Mouse (Mus musculus) embryo, embryonic 10.5 days (tissue): ENCODE results near the gene Itgb7.
A peak's percentile ranks its signal among the peaks of the same experiment; 100 is the strongest.

Experiments
- DNase-seq: peaks from one replicate; pipeline ENCODE4 v3.0.0-alpha.2; 2015; ENCODE audit warnings: low spot score

Gene Itgb7

GRCm38 (mm10) chr15:102231748-102232147, at the start of gene Itgb7:
Gene Itgb7 (minus strand): TSS chr15:102231944.
- DNase-seq, result no peak

GRCm38 (mm10) chr15:102280623-102281022, 48.9 kb upstream of the Itgb7 start:
- DNase-seq, result no peak

GRCm38 (mm10) chr15:102279783-102280520, 48.2 kb upstream of the Itgb7 start:
- no peak for DNase-seq

- DNase-seq, result peak; percentile 94
Observed at GRCm38 (mm10) chr15:102279092-102279782, 47.5 kb upstream of the Itgb7 start, which contains the start of gene Mfsd5. Gene Mfsd5 (plus strand): TSS chr15:102279454.

GRCm38 (mm10) chr15:102278726-102279091, 47.0 kb upstream of the Itgb7 start:
- no peak for DNase-seq

GRCm38 (mm10) chr15:102273982-102274716, 42.4 kb upstream of the Itgb7 start:
- DNase-seq, result no peak

- no peak for DNase-seq
Observed at GRCm38 (mm10) chr15:102271441-102271840, 39.7 kb upstream of the Itgb7 start.

GRCm38 (mm10) chr15:102270274-102270960, 38.7 kb upstream of the Itgb7 start, which contains the start of gene Gm9918:
Gene Gm9918 (plus strand): TSS chr15:102270563.
- DNase-seq, result no peak

GRCm38 (mm10) chr15:102265548-102265947, 33.8 kb upstream of the Itgb7 start:
- DNase-seq, result no peak

GRCm38 (mm10) chr15:102263037-102263436, 31.3 kb upstream of the Itgb7 start:
- DNase-seq, result no peak

- DNase-seq, result no peak
Observed at GRCm38 (mm10) chr15:102262582-102262981, 30.8 kb upstream of the Itgb7 start.

GRCm38 (mm10) chr15:102258581-102259253, 27.0 kb upstream of the Itgb7 start:
- DNase-seq, result peak; percentile 40

- peak; percentile 73 for DNase-seq
Observed at GRCm38 (mm10) chr15:102258076-102258470, 26.3 kb upstream of the Itgb7 start.

- DNase-seq, result peak; percentile 56
Observed at GRCm38 (mm10) chr15:102257202-102258075, 25.7 kb upstream of the Itgb7 start, which contains the start of gene Rarg. Gene Rarg (minus strand): TSS chr15:102257517.

- no peak for DNase-seq
Observed at GRCm38 (mm10) chr15:102256431-102257201, 24.9 kb upstream of the Itgb7 start.

GRCm38 (mm10) chr15:102255547-102256255, 24.0 kb upstream of the Itgb7 start:
- DNase-seq, result no peak

- DNase-seq, result no peak
Observed at GRCm38 (mm10) chr15:102250521-102250920, 18.8 kb upstream of the Itgb7 start.

- DNase-seq, result no peak
Observed at GRCm38 (mm10) chr15:102249967-102250366, 18.2 kb upstream of the Itgb7 start.

- peak; percentile 68 for DNase-seq
Observed at GRCm38 (mm10) chr15:102249251-102249691, 17.5 kb upstream of the Itgb7 start.
